Mouse (Mus musculus) activated CD4-positive, CD25-positive, alpha-beta regulatory T cell, adult 4 months (primary cell): ENCODE data around the gene Spen. TPM values are rescaled to one million over a fixed set of nuclear protein-coding genes. Genes with fewer than 3 reads are reported as not detected.
"Not testable (repeated sequence)": the region's sequence is repeated elsewhere in the genome, so short reads cannot be mapped to it uniquely, and the experiment has no call there.

Experiments
- ATAC-seq: one replicate; pipeline ENCODE4 v1.8.0; 2017
- polyA plus RNA-seq, 2 experiments: library from polyadenylated mRNA; unstranded; fragments of 100-300 nt; shearing (Covaris generic); gene quantifications; one replicate each; pipeline ENCODE4 v1.2.1; 2017

Spen gene
- 10 to 100 TPM in 1 of 2 experiments, 1 to 10 TPM in 1; 9.3 to 15.9 TPM for polyA plus RNA-seq

DNA sequence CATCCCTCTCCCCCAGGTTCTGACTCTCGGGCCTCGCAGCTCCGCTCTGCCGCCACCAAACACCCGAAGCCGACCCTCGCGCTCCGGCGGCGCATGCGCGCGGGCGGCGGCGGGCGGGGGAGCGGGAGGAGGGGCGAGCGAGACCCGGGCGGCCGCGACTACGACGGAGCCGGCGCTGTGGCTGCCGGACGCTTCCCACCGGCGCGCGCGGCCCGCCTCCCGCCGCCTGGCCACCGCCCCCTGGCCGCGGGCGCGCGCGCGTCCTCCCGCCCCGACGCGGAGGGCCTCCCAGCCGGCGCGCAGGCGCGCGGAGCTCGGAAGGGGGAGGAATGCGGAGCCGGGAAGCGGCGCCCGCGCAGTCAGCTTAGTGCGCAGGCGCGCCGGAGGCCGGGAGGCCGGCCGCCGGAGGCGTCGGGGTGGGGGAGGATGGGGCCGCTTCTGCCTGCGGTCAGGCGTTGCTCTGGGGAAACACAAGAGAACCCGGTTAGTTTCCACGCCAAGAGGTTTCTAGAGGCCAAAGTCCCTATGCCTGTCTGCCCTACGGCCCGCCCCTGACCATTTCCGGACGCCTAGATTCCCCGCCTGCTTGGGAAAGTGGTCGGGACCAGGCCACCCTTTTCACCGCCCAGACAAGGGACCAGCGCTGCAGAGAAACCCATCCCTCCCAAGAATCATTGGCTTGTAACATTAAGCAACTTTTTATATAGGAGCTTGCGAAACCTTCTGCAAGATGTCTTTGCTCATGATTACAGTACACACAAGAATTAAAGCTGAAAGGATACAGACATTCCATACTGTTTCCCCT, at the start of gene Spen:
TSS of gene Spen (minus strand) at position 190 of the 805 bp plus-strand sequence.
- ATAC-seq: peak; percentile 72

DNA sequence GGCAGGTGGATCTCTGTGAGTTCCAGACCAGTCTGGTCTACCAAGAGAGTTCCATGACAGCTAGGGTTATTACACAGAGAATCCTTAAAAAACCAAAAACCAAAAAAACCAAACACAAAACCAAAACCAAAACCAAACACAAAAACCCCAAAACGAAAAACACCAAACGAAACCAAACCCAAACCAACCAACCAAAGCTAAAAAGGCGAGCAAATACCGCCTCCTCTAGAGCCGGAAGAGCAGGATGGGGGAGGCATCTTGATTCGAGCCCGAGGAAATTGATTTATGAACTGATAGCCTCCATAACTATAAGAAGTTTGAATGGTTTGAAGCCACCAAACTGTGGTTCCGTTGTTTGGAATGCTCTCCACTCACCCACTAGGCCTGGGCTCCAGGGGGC, 45.5 kb upstream of the Spen start:
- ATAC-seq: peak; percentile 84

DNA sequence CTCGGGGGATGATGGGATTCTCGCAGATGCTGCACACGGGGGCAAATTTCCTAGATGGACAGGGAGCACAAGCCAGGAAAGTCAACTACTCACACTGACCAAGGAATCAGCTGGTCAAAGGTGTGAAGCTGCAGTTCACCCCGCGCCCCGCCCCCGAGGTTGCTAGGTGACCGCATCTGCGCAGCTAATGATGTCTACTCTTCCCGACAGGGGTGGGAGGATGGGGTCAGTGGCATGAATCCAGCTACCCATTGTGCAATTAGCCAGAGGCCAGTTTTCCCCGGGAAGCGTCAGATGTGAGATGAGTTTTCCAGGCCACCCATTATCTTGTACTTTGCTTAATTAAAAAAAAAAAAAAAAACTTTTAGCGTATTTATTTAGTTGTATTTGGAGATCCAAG, 42.7 kb upstream of the Spen start:
- ATAC-seq: no peak

DNA sequence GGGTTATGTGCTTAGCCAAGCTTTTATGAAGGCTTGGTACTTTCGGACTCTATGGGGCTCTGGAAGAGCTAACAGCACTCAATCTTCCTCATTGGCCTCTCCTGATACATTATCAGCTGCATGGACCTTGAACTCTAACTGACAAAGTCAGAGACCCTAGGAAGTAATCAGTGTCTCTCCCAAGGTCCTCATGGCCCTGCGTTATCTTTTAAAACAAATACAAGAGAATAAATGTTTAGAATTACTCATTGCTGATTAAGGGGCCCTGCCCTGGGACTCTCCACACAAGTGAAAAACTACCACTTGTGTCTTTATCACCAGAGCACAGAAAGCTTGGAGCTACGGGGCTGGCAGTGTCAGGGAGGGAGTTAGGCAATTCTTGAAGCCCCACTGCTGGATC, 40.4 kb upstream of the Spen start:
- no peak for ATAC-seq

DNA sequence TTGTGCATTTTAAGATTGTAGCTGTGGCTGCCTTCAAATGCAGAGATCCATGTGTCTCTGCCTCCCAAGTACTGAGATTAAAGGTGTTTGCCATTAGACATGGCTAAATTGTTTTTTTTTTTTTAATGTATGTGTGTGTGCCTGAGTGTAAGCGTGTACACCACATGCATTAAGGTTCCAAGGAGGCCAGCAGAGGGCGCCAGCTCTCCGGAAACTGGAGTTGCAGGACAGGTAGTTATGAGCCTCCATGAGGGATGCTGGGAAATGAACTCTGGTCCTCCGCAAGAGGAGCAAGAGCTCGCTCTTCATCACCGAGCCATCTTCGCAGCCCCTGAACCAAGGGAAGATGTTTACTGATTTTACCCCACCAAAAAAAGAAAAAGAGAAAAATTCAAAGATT, 38.5 kb upstream of the Spen start:
- ATAC-seq: no peak

DNA sequence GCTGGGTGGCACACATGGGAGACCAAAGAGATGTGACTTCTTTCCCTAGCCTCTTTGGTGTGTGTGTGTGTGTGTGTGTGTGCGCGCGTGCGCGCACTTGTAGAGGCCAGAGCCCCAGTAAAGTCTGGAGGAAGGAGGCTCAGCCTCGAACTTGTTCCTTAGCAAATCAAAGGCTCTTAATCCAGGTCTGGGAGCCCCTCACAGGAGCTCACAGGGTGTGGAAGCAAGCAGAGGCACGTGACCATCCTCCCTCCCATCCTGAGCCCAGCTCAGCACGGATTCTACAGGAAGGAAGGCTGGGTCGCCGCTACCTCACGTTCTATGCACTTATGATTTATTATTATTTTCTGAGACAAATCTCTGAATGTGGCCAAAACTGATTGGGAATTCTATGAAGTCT, 38.0 kb upstream of the Spen start:
- ATAC-seq: no peak

DNA sequence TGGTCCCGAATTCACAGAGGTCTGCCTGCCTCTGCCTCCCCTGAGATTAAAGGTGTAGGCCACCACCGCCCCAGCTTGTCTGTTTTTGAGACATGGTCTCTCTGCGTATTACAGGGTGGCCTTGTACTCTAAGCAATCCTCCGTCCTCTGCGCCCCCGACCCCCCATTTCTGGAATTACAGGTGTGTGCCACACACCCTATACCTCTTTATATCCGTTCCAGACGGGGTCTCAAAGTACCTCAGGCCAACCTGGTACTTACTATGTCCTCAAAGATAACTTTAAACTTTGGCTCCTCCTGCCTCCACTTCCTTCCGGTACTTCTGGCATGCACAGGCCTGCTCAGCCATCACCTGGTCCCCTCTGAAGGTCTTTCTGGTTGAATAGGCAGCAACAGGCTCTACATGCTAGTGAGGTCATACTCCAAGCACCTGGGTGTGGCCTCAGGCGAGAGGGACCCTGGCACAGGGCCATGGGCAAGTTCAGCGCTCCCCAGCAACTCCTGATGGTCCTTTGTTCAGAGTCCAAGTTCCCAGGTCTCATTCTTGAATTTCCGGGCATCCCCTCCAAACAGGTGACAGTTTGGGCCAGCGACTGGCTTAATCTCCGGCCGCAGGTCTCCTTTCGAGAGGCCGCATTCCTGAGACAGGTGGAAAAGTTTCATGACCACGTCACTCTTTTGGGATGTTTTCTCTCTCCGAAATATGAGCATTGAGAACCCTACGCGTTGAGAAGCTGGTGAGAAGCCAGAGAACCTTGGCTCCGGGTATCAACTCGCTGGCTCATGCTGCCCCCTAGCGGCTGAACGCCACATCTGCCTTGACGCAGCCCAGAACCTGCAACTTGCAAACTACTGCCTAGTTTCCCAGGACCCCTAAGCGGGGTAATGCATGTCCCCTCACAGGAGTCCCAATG, 36.6 kb upstream of the Spen start:
- peak; percentile 52 for ATAC-seq

DNA sequence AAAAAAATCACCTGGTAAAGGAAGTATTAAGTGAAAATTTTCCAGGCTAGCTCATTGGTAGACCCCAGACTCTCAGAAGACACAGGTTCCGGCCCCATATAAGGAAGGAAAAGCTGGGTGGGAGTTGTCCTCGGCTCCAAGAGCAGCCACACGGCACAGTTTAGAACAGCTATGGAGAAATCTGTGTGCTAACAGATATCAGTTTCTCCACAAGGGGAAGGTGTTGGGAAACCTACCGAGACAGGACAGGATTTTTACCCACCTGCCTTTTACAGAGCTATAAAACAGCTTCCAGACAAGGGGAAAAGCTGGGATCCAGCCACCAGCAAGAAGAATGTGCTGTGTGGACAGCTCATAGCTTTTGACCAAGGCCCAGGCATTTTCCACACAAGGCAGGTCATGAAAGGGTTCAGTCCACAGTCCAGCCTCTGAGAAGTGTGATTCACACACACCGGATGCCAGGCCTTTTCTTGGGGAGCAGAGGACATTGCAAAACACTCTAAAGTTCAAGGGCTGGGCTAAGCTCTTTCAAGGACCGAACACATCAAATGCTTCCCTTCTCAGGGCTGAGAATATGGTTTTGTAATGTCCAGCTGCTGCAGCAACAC, 35.1 kb upstream of the Spen start:
- ATAC-seq: no peak

DNA sequence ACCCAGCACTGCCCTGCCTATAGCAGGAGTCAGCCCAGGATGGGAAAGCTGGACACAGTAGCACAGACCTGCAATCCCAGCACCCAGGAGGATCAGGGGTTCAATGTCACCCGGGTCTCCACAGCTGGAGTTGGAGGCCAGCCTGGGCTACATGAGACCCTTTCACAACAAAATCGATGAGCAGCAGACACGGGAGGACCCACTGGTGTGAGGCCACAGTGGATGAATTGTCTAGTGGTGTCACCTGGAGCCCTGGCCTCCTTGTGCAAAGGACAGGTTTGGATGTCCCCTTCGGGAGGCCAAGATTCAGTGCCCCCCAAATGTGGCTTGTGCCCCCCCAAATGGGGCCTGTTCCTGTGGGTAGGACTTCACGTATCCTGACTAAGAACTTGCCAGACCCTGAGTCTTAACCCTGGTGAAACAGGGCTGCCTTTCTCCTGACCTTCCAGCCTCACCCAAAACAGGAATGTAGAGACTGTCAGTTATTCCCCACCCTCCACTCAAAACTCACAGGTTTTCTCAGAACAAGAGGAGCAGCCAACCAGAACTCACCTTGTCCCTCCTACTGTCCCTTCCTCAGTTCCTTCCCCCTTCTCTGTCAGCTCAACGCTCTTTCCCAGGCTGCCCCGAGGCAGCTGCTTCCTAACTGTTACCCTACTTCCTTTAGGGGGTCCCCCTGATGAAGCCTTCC, 34.4 kb upstream of the Spen start:
- no peak for ATAC-seq

DNA sequence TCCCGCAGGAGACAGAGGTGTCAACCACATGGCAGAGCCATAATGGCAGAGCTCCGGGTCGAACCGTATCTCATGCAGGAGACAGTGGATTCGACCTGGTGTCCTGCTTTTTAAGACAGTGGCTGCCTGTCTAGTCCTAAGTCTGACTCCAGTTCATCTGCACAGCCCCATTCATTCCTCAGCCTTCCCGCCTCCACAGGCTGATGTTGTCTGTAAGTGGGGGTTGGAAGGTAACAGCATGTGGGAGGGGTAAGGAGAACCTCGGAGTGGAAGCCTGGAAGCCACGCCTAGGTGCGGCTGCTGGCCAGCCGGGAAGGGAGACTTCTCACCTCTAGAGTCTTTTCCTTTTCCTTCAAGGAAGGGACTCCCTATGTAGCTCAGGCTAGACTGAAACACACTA, 33.5 kb upstream of the Spen start:
- ATAC-seq: no peak

DNA sequence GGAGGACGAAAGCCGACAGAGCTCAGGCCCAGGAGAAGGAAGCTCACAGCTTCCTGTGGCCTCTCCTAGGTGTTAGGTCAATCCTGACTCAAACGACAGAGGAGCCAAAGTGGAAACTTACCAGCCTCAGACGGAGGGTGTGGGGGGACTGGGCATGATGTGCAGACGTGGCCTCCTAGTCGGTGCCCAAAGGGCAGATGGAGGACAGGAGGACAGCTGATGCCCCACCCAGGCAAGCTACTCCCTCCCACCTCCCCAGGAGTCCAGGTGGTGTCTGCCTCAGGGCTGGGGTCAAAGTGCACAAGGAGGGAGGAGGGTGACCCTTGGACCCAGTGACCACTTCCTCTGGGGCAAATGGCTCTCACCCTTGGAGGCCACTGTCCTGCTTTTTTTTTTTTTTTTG, 32.9 kb upstream of the Spen start:
- ATAC-seq: no peak

DNA sequence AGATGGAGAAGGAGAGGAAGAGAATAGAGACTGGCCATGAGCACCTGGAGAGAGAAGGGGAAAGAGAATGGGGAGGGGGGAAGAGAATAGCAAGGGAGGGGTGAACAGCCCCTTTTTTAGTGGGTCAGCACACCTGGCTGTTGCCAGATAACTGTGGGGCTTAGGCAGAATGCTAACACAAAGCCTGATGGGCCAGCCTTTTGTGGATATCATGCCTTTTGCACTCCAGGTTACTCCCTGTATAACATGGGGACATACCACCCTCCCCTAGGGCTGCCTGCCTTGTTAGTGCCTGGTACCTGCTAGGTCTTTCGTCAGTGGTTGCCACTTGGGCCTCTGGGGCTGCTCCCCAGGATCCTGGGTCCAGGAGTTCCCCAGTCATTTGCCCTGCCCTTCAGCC, 32.4 kb upstream of the Spen start:
- no peak for ATAC-seq

DNA sequence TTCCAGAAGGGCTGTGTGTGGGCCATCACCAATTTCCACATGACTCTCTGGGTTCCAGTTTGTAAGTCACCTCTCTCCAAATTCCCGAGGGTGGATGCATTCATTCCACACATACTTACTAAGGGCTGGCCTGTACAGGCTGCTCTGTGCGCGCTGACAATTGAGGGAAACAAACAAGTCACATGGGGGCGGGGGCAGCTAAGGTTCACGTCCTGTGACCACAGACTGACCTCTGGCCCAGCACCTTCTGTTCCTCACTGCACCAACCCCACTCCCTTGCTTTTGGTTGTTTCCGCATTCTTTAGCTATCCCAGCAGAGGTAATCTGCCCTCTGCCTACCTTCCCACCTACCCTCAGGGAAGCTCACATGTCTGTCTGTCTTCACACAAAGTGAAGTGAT, 31.6 kb upstream of the Spen start:
- no peak for ATAC-seq

DNA sequence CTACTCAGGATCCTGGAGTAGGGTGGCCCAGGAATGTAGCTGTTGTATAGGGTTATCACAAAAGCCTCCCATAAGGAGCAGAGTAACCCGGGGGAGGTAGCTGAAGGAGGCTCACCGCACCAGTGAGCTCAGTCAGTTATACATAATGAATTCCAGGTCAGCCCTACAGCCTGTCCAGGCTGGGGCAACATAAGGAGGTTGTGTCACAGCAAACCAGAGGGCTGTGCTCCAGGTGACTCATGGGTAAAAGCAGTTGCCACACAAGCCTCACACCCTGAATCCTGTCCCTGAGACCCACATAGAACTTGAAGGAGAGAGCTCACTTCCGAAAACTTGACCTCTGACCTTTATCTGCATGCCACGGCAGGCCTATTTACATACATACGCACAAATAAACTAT, 30.6 kb upstream of the Spen start:
- ATAC-seq: no peak

DNA sequence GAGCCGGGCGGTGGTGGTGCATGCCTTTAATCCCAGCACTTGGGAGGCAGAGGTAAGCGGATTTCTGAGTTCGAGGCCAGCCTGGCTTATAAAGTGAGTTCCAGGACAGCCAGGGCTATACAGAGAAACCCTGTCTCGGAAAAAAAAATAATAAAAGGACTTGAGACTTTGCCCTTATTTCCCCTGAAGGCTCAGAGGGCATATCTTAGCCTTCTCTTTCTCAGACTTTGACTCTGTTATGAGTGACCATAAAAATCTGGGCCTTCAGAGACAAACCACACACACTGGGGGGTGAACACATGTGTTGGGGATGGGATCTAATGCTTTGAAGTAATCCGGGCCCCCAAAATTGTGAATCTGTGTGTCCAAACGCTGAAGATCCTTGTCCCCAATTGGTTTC, 28.8 kb upstream of the Spen start:
- not testable (repeated sequence) for ATAC-seq

DNA sequence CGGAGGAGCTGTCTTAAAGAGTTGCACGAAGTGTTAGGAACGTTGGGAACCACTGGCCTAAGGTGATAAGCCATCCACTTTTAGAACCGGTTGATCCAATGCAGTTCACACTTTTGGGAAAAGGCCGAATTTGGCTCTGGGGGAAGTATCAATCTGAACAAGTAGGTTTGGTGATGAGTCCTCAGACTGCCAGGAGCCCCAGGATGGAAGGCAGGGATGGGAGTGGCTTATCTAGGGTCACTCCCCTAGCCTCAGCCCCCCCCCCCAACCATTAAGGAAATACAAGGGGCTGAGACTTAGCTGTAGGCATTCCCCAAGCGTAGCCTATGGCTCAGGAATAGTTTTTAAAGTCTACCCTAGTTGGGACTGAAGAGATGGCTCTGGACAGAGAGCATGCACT, 27.8 kb upstream of the Spen start:
- ATAC-seq: no peak

DNA sequence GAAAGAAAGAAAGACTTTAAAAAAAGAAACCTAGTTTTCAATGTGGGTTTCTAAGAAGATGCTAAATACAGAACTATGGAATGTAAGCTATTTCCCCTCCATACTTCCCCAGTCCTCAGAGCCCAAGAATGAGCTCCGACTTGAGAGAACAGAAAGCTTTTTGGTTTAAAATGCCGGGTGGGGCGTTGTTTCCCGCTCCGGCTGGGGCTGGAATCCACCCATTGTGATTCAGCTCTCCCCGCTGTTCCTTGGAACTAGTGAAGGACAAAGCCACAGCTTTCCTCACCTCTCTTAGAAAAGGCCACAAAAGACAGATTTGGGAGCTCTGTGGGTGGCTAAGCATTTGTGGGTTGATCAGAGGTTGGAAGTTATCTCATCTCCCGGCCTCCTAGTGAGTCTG, 26.9 kb upstream of the Spen start:
- ATAC-seq: no peak

DNA sequence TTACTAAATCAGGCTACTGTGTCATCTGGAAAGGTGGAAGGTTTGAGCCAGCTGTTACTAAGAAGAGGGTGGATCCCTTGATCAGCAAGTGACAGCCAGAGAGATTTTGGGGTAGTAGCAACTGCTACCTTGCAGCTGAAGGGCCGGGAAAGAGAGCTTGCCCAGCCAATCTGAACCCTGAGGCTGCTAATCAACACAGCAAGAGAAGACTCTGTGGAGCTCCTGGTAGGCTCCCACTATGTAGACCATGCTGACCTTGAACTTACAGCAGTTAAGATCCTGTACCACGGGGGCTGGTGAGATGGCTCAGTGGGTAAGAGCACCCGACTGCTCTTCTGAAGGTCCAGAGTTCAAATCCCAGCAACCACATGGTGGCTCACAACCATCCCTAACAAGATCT, 26.3 kb upstream of the Spen start:
- ATAC-seq: no peak

DNA sequence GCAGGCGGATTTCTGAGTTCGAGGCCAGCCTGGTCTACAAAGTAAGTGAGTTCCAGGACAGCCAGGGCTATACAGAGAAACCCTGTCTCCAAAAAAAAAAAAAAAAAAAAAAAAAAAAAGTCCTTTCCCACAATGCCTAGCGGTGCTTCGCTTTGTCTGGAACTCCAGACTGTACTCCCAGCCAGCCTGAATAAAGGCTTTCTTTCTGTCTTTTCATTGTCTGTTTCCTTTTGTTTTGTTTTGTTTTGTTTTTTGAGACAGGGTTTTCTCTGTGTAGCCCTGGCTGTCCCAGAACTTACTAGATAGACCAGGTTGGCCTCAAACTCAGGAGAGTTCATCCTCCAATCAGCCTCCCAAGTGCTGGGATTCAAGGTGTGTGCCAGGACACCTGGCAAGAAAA, 25.8 kb upstream of the Spen start:
- ATAC-seq: no peak

DNA sequence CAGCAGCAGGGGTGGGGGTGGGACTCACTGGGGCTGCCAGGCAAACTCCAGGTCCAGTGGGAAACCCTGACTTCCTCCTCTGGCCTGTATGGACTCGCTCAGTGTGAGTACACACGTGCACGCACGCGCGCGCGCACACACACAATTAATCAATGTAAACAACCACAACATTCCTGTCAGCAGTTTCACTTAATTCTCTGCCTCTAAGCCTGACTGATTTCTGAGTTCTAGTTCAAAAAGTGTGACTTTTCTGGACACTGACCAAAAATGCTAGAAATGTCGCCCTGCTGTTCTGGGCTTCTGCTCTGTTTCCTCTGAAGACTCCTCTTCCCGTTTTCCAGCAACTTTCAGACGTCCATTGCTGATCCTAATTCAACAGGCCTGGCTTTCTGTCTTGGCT, 23.9 kb upstream of the Spen start:
- no peak for ATAC-seq

DNA sequence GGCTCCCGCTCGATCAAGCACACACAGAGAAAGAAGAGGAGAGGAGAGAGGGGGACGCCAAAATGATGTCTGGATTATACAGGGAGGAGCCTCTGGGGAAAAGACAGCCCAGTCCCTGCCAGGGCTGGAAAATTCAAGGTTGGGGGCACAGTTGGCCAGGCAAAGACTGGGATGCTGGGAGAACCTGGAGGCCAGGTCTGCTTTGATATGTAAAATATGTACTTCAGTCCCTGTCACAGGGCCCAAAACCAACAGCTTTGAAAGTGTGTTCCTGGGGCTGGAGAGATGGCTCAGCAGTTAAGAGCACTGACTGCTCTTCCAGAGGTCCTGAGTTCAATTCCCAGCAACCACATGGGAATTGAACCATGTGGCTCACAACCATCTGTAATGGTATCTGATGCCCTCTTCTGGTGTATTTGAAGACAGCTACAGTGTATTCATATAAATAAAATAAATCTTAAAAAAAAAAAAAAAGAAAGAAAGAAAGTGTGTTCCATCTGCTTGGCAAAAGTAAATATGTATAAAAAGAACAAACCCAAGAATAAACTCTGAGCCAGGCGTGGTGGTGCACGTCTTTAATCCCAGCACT, 23.0 kb upstream of the Spen start:
- not testable (repeated sequence) for ATAC-seq

DNA sequence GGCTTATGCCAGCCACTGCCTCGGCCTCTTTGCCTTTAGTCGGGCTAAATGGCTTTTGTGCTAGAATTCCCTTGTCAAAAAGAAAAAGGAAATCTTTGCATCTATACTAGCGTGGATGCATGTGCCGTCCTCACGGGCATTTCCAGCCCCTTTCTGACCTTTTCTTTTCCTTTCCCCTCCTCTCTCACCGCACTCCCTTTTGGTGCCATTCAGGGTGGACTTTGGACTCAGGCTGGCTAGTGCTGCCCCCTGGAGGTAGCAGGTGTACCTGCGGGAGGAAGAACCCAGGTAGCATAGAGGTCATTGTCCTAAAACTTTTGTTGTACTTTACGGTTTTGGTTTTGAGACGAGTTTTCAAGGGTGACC, 21.5 kb upstream of the Spen start:
- peak; percentile 45 for ATAC-seq
